Mouse (Mus musculus) leukemia stem cell, adult 10-12 weeks (primary cell): ENCODE results near the gene Vwf. TPM values are rescaled to one million over a fixed set of nuclear protein-coding genes. Genes with fewer than 3 reads are reported as not detected.

ENCODE experiments used
- polyA plus RNA-seq: library from polyadenylated mRNA; stranded (reverse); fragments of >175 nt; gene quantifications from 2 replicates; pipeline ENCODE4 v1.2.3, GENCODE M21; 2012; ENCODE audit warnings: low replicate concordance

Gene Vwf
- polyA plus RNA-seq, result 0.39 and 3.2 TPM in 2 replicates

GRCm38 (mm10) chr6:125546474-125546873, at the start of gene Vwf:
Vwf (plus strand) TSS chr6:125546774.

GRCm38 (mm10) chr6:125690057-125690703, 143.6 kb downstream of the Vwf start, which contains the start of gene Ano2:
Ano2 (plus strand) TSS chr6:125690419.

Other genes with a start within 250 kb of the Vwf start
- 20.1 and 24.4 TPM in 2 replicates for gene Ltbr, start 232.9 kb upstream of the Vwf start, polyA plus RNA-seq
- gene Scnn1a, start 226.1 kb upstream of the Vwf start, polyA plus RNA-seq, result 1.5 and 4.0 TPM in 2 replicates
- gene Tnfrsf1a, start 197.4 kb upstream of the Vwf start, polyA plus RNA-seq, result 25.3 and 103 TPM in 2 replicates
- gene Plekhg6, start 166.0 kb upstream of the Vwf start, polyA plus RNA-seq, result not detected in 2 replicates
- gene Cd9, start 52.0 kb upstream of the Vwf start, polyA plus RNA-seq, result 0.20 and 0.71 TPM in 2 replicates
- not detected in 2 replicates for gene Ano2, start 143.6 kb downstream of the Vwf start, polyA plus RNA-seq